Mouse (Mus musculus) limb, embryonic 11.5 days (tissue): ENCODE results near the gene Wsb2. TPM values are rescaled to one million over a fixed set of nuclear protein-coding genes. Genes with fewer than 3 reads are reported as not detected.
A peak's percentile ranks its signal among the peaks of the same experiment; 100 is the strongest.

Experiments
- ATAC-seq: fragments of 200-750 bp; cut with Nextera tagmentation; 2 replicates; pipeline ENCODE4 v1.8.0; 2017; ENCODE audit warnings: low read depth; ENCODE audit not compliant: insufficient number of reproducible peaks, low FRiP score, low TSS enrichment
- DNase-seq: peaks from one replicate; pipeline ENCODE4 v3.0.0-alpha.2; 2015; ENCODE audit warnings: low spot score
- H3K27ac ChIP-seq: fragments of 300-500 bp; sonication (generic); replicated peaks from 2 replicates; pipeline ENCODE4 v1.5.1; 2014; ENCODE audit warnings: low read depth, mild to moderate bottlenecking, low read length
- H3K27me3 ChIP-seq: fragments of 300-500 bp; sonication (generic); 2 replicates; pipeline ENCODE4 v1.6.1; 2014; ENCODE audit warnings: mild to moderate bottlenecking, low read length, mixed read lengths; ENCODE audit not compliant: control insufficient read depth, insufficient read depth
- H3K36me3 ChIP-seq: fragments of 300-500 bp; sonication (generic); 2 replicates; pipeline ENCODE4 v1.6.1; 2014; ENCODE audit warnings: mild to moderate bottlenecking, low read length, moderate library complexity, mixed read lengths; ENCODE audit not compliant: control insufficient read depth, insufficient read depth
- H3K4me1 ChIP-seq: fragments of 300-500 bp; sonication (generic); 2 replicates; pipeline ENCODE4 v1.6.1; 2014; ENCODE audit warnings: low read length, mixed read lengths; ENCODE audit not compliant: control insufficient read depth, insufficient read depth
- H3K4me2 ChIP-seq: fragments of 300-500 bp; sonication (generic); 2 replicates; pipeline ENCODE4 v1.6.1; 2014; ENCODE audit warnings: low read depth, mild to moderate bottlenecking, moderate library complexity; ENCODE audit not compliant: severe bottlenecking
- H3K4me3 ChIP-seq: fragments of 300-500 bp; sonication (generic); 2 replicates; pipeline ENCODE4 v1.5.1; 2014; ENCODE audit warnings: low read depth, low read length
- H3K9ac ChIP-seq: fragments of 300-500 bp; sonication (generic); 2 replicates; pipeline ENCODE4 v1.6.1; 2014; ENCODE audit warnings: mild to moderate bottlenecking, low read length
- H3K9me3 ChIP-seq: fragments of 300-500 bp; sonication (generic); 2 replicates; pipeline ENCODE4 v1.6.1; 2016; ENCODE audit warnings: low read length; ENCODE audit not compliant: control insufficient read depth
- WGBS: fragments of 180-500 bp; shearing (Covaris S2); extraction: QIAGEN DNeasy Blood & Tissue Kit; methylation state at CpG from one replicate; pipeline ENCODE4 v1.1.7; 2014; 5-methylcytosine and 5-hydroxymethylcytosine counted together
- polyA plus RNA-seq: library from polyadenylated mRNA; unstranded; fragments of >200 nt; fragmentation: Nextera tagmentation; extraction: Ambion mirVana; gene quantifications from 2 replicates; pipeline ENCODE4 v1.2.1, GENCODE M21; 2014

The Wsb2 gene
- polyA plus RNA-seq = 38.7 and 43.0 TPM in 2 replicates

DNA sequence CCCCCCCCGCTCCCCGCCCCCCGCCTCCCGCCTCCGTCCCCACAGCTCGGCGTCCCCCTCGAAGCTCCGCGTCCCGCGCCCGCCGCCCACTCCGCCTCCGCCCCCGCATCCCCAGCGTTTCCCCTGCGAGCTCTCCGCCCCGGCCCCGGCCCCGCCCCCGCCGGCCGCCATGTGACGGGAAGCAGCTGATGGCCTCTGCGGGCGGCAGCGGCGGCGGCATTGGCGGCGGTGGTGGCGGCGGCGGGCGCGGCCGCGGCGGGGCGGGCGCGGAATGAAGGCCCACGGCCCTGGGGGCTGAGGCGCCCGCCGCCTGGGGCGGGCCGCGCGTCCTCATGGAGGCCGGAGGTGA lies at the start of gene Wsb2:
Gene Wsb2, plus strand, starts transcription at position 176 of the 349 bp plus-strand sequence.
- Histone ChIP-seq H3K4me2 (peak within 1 kb of the TSS; percentile 93), H3K9me3 (no peaks in the 10 kb centered on the region), H3K27ac (peak within 1 kb of the TSS; percentile 69), H3K9ac (peak within 1 kb of the TSS; percentile 68), H3K4me3 (peak within 1 kb of the TSS; percentile 94), H3K4me1 (peaks cover 13% of the 10 kb centered on the region), H3K27me3 (no peaks in the 10 kb centered on the region), H3K36me3 (no peaks in the 10 kb centered on the region)
- WGBS = under 1% methylated on average over 18 of the region's 54 CpGs
- DNase-seq (peak; percentile 87), ATAC-seq (peak; percentile 40; the same call in 1 of the 2 replicates)

DNA sequence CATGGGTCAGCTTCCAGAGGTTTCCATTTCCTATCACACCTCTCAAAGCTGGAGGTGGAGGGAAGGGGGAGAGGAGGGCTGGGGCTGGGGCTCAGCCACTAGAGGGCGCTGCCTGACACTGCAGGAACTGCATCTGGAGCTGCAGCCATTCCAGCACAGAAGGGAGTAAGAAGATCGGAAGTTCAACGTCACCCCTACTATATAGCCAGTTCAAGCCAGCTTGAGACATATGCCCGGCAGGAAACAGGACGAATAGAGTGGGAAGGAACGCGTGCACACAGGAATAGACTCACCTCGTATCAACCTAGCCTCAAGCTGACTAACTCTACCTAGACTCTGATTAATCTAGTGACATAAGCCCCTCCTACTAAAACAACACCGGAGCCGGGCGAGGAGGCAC lies 49.4 kb upstream of the Wsb2 start:
- DNase-seq (peak; percentile 75), ATAC-seq (no peak)
- Histone ChIP-seq H3K27ac (no peak overlapping the region), H3K4me3 (no peak overlapping the region), H3K36me3 (no peaks in the 10 kb centered on the region), H3K4me1 (no peaks in the 10 kb centered on the region), H3K4me2 (no peak overlapping the region), H3K9ac (no peak overlapping the region), H3K27me3 (no peaks in the 10 kb centered on the region), H3K9me3 (no peaks in the 10 kb centered on the region)
- 37% methylated on average over 11 of the region's 11 CpGs for WGBS

DNA sequence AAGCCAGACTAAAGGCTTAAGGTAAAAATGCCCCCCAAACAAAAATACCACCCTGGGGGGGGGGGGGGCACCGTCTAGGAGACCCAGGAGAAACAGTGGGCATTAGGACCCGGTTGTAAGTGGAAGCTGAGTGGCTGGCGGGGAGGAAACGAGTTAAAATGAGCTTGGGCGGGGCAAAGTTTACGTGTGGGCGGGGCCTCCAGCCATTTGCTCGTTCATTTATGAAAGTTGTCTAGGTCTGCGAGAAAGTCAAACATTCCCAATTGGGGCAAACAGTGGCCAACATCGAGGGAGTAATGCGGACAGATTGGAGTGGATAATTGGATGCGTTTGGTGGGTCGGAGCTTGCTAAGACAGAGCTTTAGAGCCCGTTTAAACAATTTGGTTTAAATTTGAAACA lies 43.7 kb upstream of the Wsb2 start:
- no peak overlapping the region for H3K27ac ChIP-seq
- H3K4me2 ChIP-seq = peak overlapping the region; percentile 45
- 0 out of 2 replicates have a peak, but pooled peaks cover 3% of the 10 kb centered on the region for H3K27me3 ChIP-seq
- H3K4me1 ChIP-seq = peaks cover 5% of the 10 kb centered on the region; the same call in 1 of the 2 replicates
- 19% methylated on average over 14 of the region's 14 CpGs for WGBS
- no peak overlapping the region for H3K9ac ChIP-seq
- H3K36me3 ChIP-seq = no peaks in the 10 kb centered on the region
- H3K9me3 ChIP-seq = no peaks in the 10 kb centered on the region
- DNase-seq (peak; percentile 62), ATAC-seq (no peak)
- peak overlapping the region; percentile 13; the same call in 1 of the 2 replicates for H3K4me3 ChIP-seq

DNA sequence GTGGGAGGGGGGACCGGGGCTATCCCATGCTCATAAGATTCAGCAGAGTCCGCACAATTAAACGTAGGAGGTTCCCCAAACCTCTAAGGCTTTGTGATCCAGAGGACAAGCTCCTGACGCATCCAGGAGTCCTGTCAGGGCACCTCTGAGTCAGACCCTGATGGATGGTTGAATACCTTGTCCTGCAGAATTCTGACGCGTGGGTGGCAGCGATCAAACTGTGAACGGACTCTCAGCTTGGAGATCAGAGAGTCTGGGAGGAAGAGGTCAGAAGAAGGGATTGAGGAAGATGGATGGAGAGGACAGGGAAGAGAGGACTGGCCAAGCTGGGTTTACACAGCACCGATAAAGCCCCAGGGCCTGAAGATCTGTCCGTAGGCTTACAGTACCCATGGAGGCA lies 43.2 kb upstream of the Wsb2 start:
- Histone ChIP-seq H3K4me2 (peak overlapping the region; percentile 45), H3K36me3 (no peaks in the 10 kb centered on the region), H3K9ac (no peak overlapping the region), H3K9me3 (no peaks in the 10 kb centered on the region), H3K27me3 (0 out of 2 replicates have a peak, but pooled peaks cover 3% of the 10 kb centered on the region), H3K4me3 (no peak overlapping the region; the same call in 1 of the 2 replicates), H3K27ac (no peak overlapping the region), H3K4me1 (peaks cover 5% of the 10 kb centered on the region; the same call in 1 of the 2 replicates)
- ATAC-seq = no peak
- no peak for DNase-seq
- WGBS = 32% methylated on average over 10 of the region's 10 CpGs

- Histone ChIP-seq H3K9ac (no peak overlapping the region), H3K36me3 (no peaks in the 10 kb centered on the region), H3K4me2 (no peak overlapping the region; the same call in 1 of the 2 replicates), H3K4me3 (no peak overlapping the region), H3K27ac (no peak overlapping the region), H3K27me3 (0 out of 2 replicates have a peak, but pooled peaks cover 3% of the 10 kb centered on the region), H3K4me1 (peaks cover 5% of the 10 kb centered on the region; the same call in 1 of the 2 replicates), H3K9me3 (no peaks in the 10 kb centered on the region)
- WGBS = 34% methylated on average over 9 of the region's 9 CpGs
- no peak for DNase-seq
- no peak for ATAC-seq
Observed at GRCm38 (mm10) chr5:117314587-117315428, 42.3 kb upstream of the Wsb2 start.

DNA sequence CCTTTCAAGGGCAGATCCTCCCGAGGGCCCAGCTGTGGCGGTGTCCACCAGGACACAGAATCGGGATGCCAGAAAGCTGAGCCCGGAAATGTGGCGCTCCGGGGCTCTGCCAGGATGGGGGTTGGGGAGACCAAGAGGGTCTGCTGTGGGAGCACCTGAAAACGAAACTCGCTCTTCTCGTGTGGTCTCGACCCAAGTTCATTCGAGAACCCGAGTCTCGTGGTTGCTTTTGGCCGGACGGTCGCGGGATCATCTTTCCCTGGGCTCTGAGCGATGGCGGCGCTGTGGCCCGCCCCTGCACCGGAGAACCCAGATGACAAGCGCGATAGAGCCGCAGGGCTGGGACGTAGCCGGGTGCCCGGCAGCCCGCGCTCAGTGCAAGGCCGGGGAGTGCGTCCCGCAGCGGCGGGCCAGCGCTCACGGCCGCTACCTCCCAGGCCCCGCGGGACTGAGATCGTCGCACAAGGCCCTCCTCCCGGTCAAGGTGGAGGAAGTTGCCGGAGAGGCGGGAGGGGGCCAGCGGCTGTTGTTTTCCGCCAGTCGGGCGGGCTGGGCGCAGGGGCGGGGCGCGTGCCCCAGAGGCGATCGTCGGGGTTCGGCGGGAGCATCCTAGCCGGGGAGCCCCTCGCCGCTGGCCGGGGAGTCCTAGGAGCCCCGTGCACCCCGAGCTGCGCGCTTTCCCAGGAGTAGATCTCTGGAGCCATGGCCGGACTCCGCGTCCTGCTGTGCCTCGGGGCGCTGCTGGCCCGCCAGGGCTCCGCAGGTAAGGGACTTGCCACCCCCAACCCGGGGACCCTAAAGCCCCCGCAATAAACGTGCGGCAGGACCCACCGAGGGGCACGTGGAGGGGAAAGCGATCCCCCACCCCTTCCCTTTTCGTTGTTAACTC lies 38.1 kb upstream of the Wsb2 start, which contains the start of gene Vsig10:
Gene Vsig10, plus strand, starts transcription at position 343 of the 889 bp plus-strand sequence.
- Histone ChIP-seq H3K4me3 (peak within 1 kb of the TSS; percentile 68), H3K4me2 (peak within 1 kb of the TSS; percentile 99), H3K9me3 (no peaks in the 10 kb centered on the region), H3K4me1 (peaks cover 4% of the 10 kb centered on the region; the same call in 1 of the 2 replicates), H3K36me3 (no peaks in the 10 kb centered on the region), H3K27ac (no peak within 1 kb of the TSS), H3K9ac (peak within 1 kb of the TSS; percentile 70), H3K27me3 (peaks cover 15% of the 10 kb centered on the region; the same call in 1 of the 2 replicates)
- peak; percentile 71 for DNase-seq
- ATAC-seq = peak; percentile 55
- WGBS = 0% methylated on average over 81 of the region's 81 CpGs

DNA sequence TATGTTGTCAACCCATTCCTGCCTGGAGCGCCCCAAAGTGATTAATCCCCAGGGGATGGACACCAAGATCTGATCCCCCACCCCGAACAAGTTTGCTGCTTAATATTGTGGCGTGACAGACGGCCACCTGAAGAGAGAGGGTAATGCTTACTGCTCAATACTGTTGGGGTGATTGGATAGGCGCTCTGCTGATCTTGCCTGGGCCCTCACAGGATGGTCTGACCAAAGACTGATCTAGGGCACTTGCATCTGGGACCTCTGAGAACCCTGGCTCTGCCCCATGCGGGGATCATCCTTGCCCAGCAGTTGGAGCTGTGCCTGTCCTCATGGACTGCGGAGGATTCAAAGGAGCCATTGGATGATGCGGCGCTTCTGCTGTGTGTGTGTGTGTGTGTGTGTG lies 33.4 kb upstream of the Wsb2 start:
- Histone ChIP-seq H3K4me3 (no peak overlapping the region), H3K4me1 (no peaks in the 10 kb centered on the region), H3K9ac (no peak overlapping the region), H3K27me3 (peaks cover 12% of the 10 kb centered on the region; the same call in 1 of the 2 replicates), H3K9me3 (no peaks in the 10 kb centered on the region), H3K4me2 (no peak overlapping the region), H3K27ac (no peak overlapping the region), H3K36me3 (no peaks in the 10 kb centered on the region)
- 87% methylated on average over 9 of the region's 9 CpGs for WGBS
- ATAC-seq (no peak), DNase-seq (no peak)

- 0 out of 2 replicates have a peak, but pooled peaks cover 2% of the 10 kb centered on the region for H3K27me3 ChIP-seq
- 86% methylated on average over 6 of the region's 6 CpGs for WGBS
- H3K4me2 ChIP-seq = no peak overlapping the region
Observed at GRCm38 (mm10) chr5:117326408-117326807, 30.7 kb upstream of the Wsb2 start.

More at GRCm38 (mm10) chr5:117326408-117326807, 30.7 kb upstream of the Wsb2 start:
- Histone ChIP-seq H3K27ac (no peak overlapping the region), H3K9ac (no peak overlapping the region), H3K36me3 (no peaks in the 10 kb centered on the region), H3K9me3 (no peaks in the 10 kb centered on the region), H3K4me1 (no peaks in the 10 kb centered on the region), H3K4me3 (no peak overlapping the region)
- DNase-seq (no peak), ATAC-seq (no peak)
